Mouse (Mus musculus): ENCODE results near the gene Zfp692. TPM values are rescaled to one million over a fixed set of nuclear protein-coding genes. Genes with fewer than 3 reads are reported as not detected.

The Zfp692 gene
- polyA plus RNA-seq, 1 experiment, result not detected

DNA sequence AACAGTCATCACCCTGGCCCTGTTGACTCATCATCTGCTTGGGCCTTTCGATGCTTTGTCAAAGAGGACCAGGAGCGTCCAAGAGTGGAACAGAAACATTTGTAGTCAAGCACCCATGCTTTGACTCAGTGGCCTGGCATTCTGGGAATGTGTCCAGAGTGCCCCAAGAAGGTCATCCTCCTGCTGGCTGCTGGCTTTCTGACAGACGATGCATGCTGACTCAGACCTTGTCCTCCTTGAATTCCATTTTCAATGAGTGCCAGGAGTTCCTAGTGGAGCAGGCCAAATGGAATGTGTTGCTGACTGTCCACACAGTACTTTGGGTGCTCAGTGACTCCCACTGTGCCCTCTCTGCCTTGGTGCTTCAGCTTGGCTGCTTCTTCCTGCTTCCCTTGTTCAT, 27.9 kb downstream of the Zfp692 start:
- Histone ChIP-seq H3K27ac (ENCODE audit: insufficient read depth, low read depth, low read length) (no peak overlapping the region), H3K4me3 (ENCODE audit: insufficient read depth, low read depth, low read length) (no peak overlapping the region), H3K4me1 (ENCODE audit: control insufficient read depth, insufficient read depth, low read length) (peaks cover 17% of the 10 kb centered on the region)
- no peak for TF ChIP-seq CTCF (IDR thresholded peaks at IDR 0.05; ENCODE audit: insufficient read depth, low read depth, low read length)
- TF ChIP-seq POLR2A (IDR thresholded peaks at IDR 0.05; ENCODE audit: insufficient read depth, low read depth, low read length), result no peak
- 47% methylated on average over 3 of the region's 3 CpGs for WGBS

DNA sequence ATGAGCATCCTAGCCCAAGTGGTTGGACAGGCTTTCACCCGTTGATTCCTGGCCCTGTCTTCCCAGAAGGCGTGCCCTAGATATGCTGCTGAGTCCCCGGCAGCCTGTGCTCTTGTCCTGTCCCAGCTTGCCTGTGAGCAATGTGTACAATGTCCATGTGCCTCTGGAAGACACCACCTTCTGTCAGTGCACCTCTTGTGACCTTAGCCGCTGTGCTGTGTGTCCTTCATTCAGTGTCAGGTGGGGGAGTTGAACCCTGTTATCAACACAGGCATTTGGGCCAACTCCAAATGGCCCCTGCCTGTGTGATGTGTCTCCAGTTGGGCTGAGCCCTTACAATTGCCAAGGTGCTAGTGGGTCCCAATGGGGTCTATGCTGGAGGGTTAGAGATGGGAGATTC, 39.9 kb downstream of the Zfp692 start:
- Histone ChIP-seq H3K4me3 (ENCODE audit: insufficient read depth, low read depth, low read length) (no peak overlapping the region), H3K4me1 (ENCODE audit: control insufficient read depth, insufficient read depth, low read length) (no peaks in the 10 kb centered on the region), H3K27ac (ENCODE audit: insufficient read depth, low read depth, low read length) (no peak overlapping the region)
- 90% methylated on average over 4 of the region's 4 CpGs for WGBS
- no peak for TF ChIP-seq CTCF (IDR thresholded peaks at IDR 0.05; ENCODE audit: insufficient read depth, low read depth, low read length)
- no peak for TF ChIP-seq POLR2A (IDR thresholded peaks at IDR 0.05; ENCODE audit: insufficient read depth, low read depth, low read length)

DNA sequence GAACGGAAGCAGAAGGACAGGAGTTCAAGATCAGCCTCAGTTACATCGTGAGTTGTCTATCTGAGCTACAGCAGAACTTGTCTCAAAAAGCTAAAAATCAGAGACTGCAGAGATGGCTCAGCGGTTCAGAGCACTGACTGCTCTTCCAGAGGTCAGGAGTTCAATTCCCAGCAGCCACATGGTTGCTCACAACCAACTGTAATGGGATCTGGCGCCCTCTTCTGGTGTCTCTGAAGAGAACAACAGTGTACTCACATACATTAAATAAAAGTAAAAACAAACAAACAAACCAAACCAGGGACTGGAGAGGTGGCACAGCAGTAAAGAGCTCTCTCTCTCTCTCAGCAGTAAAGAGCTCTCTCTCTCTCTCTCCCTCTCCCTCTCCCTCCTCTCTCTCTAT, 43.8 kb downstream of the Zfp692 start:
- TF ChIP-seq CTCF (IDR thresholded peaks at IDR 0.05; ENCODE audit: insufficient read depth, low read depth, low read length) (no peak), POLR2A (IDR thresholded peaks at IDR 0.05; ENCODE audit: insufficient read depth, low read depth, low read length) (no peak)
- no peak overlapping the region for H3K4me3 ChIP-seq (ENCODE audit: insufficient read depth, low read depth, low read length)
- WGBS, result 72% methylated on average over 4 of the region's 4 CpGs
- peaks cover 3% of the 10 kb centered on the region; the same call in 1 of the 2 replicates for H3K4me1 ChIP-seq (ENCODE audit: control insufficient read depth, insufficient read depth, low read length)
- no peak overlapping the region for H3K27ac ChIP-seq (ENCODE audit: insufficient read depth, low read depth, low read length)

DNA sequence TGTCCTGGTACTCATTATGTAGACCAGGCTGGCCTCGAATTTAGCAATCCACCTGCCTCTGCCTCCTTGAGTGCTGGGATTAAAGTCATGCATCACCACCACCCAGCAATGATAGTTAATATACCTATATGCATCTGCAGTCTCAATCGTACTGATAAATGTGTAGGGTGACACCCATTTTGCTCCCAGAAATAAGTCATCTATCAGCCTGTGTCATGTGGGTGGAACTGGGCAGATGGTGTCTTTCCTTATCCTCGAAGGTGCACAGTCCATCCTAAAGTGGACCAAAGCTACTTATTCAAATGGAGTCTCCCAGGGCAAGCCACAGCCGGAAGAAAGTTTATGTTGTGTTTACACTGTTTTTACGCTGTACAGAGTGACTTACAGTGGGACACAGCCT, 44.3 kb downstream of the Zfp692 start:
- H3K4me1 ChIP-seq (ENCODE audit: control insufficient read depth, insufficient read depth, low read length), result peaks cover 3% of the 10 kb centered on the region; the same call in 1 of the 2 replicates
- TF ChIP-seq POLR2A (IDR thresholded peaks at IDR 0.05; ENCODE audit: insufficient read depth, low read depth, low read length) (no peak), CTCF (IDR thresholded peaks at IDR 0.05; ENCODE audit: insufficient read depth, low read depth, low read length) (no peak)
- 84% methylated on average over 5 of the region's 5 CpGs for WGBS
- no peak overlapping the region for H3K4me3 ChIP-seq (ENCODE audit: insufficient read depth, low read depth, low read length)
- no peak overlapping the region for H3K27ac ChIP-seq (ENCODE audit: insufficient read depth, low read depth, low read length)

DNA sequence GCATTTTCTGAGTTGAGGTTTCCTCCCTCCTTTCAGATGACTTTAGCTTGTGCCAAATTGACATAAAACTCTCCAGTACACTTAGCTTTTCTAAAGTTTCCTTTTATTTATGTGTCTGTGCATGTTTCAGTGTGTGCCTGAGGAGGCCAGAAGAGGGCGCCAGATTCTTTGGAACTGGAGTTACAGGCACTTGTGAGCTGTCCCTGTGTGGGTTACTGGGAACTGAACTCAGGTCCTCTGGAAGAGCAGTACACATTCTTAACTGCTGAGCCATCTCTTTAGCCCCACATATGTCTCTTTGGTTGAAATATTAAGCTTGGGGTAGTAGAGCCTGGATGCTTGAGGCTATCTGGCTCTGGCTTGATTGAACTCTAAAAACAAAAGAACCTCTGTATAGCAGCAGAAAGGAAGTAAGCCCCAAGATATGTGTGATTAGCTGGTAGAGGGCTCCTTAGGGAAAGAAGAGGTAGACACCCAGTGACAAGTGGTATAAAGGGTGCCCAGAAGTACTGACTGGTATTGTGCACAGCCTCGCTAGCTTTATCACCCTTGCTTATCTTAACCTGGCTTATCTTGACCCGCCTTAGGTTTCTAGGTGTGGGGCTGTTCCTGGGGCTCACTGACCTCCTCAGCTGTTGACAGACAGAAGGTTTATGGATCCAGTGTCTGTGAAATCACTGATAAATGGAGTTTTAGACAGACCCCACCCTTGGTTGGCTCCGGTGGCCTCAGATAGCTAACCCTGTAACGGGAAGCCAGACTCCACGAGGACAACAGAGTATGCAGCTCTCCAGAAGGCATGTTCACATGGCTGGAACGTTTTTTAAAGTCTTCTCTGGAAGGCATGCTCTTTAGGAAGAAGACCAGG, 46.0 kb downstream of the Zfp692 start:
- TF ChIP-seq CTCF (IDR thresholded peaks at IDR 0.05; ENCODE audit: insufficient read depth, low read depth, low read length), result no peak
- no peak for TF ChIP-seq POLR2A (IDR thresholded peaks at IDR 0.05; ENCODE audit: insufficient read depth, low read depth, low read length)
- H3K4me3 ChIP-seq (ENCODE audit: insufficient read depth, low read depth, low read length), result no peak overlapping the region
- no peak overlapping the region for H3K27ac ChIP-seq (ENCODE audit: insufficient read depth, low read depth, low read length)
- WGBS, result 70% methylated on average over 7 of the region's 7 CpGs
- H3K4me1 ChIP-seq (ENCODE audit: control insufficient read depth, insufficient read depth, low read length), result peaks cover 3% of the 10 kb centered on the region; the same call in 1 of the 2 replicates

DNA sequence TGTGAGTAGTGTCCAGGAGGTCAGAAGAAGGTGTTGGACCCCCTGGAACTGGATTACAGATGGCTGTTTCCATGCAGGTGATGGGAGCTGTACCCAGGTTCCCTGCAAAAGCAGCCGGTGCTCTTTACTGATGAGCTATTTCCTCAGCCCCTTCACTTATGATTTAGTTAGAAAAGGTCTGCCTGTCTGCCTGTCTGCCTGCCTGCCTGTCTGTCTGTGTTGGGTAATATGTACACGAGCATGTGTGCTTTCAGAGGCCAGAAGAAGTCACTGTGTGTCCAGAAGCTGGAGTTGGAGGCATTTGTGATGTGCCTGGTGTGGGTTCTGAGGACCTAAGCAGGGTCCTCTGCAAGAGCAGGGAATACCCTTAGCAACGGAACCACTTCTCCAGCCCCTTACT, 46.8 kb downstream of the Zfp692 start:
- Histone ChIP-seq H3K4me3 (ENCODE audit: insufficient read depth, low read depth, low read length) (no peak overlapping the region), H3K4me1 (ENCODE audit: control insufficient read depth, insufficient read depth, low read length) (peaks cover 3% of the 10 kb centered on the region; the same call in 1 of the 2 replicates), H3K27ac (ENCODE audit: insufficient read depth, low read depth, low read length) (no peak overlapping the region)
- TF ChIP-seq POLR2A (IDR thresholded peaks at IDR 0.05; ENCODE audit: insufficient read depth, low read depth, low read length) (no peak), CTCF (IDR thresholded peaks at IDR 0.05; ENCODE audit: insufficient read depth, low read depth, low read length) (no peak)
- 80% methylated on average over 3 of the region's 3 CpGs for WGBS

DNA sequence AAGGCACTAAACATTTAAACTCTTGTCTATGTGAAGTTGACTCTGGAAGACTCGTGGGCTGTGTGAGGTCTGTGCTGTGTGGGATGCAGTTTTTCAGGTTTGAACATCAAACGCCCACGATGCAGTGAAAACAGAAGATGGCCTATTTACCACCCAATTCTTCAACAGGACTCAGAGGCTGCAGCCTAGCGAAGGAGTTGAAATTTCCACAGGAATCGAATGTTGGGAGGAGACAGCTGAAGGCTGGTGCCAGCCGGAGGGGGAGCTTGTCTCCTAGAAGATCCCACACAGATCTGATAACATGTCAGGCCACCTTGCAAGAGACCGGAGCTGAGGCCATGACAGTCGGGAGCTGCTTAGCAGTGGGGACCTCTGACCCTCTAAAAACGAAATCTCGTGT, 47.6 kb downstream of the Zfp692 start:
- H3K4me1 ChIP-seq (ENCODE audit: control insufficient read depth, insufficient read depth, low read length), result peaks cover 3% of the 10 kb centered on the region; the same call in 1 of the 2 replicates
- H3K4me3 ChIP-seq (ENCODE audit: insufficient read depth, low read depth, low read length), result no peak overlapping the region
- WGBS, result 60% methylated on average over 10 of the region's 10 CpGs
- H3K27ac ChIP-seq (ENCODE audit: insufficient read depth, low read depth, low read length), result no peak overlapping the region
- TF ChIP-seq POLR2A (IDR thresholded peaks at IDR 0.05; ENCODE audit: insufficient read depth, low read depth, low read length) (no peak), CTCF (IDR thresholded peaks at IDR 0.05; ENCODE audit: insufficient read depth, low read depth, low read length) (no peak)

DNA sequence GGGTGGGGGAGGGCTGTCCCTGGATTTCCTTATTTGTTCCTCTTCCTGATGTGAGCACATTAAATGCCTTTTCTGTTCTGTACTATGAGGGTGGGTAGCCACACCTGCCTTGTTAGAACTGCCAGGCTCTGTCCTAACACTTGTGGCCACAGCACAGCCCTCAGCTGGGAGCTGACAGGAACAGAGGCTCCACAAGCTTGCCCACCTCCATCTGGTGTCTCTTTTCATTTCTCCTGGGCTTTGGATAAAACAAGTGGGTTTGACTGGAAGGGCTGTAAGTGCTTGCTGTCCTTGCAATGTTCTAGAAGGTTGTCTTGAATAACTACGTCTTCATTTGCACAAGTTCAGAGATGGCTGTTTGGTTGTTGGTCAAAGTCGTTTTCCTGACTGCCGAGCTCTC, 48.1 kb downstream of the Zfp692 start:
- WGBS, result 74% methylated on average over 3 of the region's 3 CpGs
- Histone ChIP-seq H3K4me3 (ENCODE audit: insufficient read depth, low read depth, low read length) (no peak overlapping the region), H3K27ac (ENCODE audit: insufficient read depth, low read depth, low read length) (no peak overlapping the region), H3K4me1 (ENCODE audit: control insufficient read depth, insufficient read depth, low read length) (peaks cover 3% of the 10 kb centered on the region; the same call in 1 of the 2 replicates)
- no peak for TF ChIP-seq POLR2A (IDR thresholded peaks at IDR 0.05; ENCODE audit: insufficient read depth, low read depth, low read length)
- TF ChIP-seq CTCF (IDR thresholded peaks at IDR 0.05; ENCODE audit: insufficient read depth, low read depth, low read length), result no peak

DNA sequence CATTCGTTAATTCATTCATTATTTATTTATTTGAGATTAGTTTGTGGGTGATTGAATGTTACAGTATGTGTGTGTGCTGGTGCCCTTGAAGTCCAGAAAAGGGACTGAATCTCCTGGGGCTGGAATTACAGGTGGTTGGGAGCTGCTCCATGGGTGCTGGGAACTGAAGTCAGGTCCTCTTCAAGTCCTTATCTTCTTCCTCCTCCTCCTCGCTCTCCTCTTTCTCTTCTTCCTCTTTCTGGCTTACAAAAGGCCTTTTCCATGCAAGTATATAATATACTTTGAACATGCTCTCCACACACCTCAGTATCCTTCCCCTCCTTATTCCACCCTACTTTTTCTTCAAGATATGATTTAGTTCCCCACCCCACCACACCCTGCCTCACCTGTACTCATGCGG, 50.2 kb downstream of the Zfp692 start:
- Histone ChIP-seq H3K27ac (ENCODE audit: insufficient read depth, low read depth, low read length) (no peak overlapping the region), H3K4me1 (ENCODE audit: control insufficient read depth, insufficient read depth, low read length) (peaks cover 3% of the 10 kb centered on the region; the same call in 1 of the 2 replicates), H3K4me3 (ENCODE audit: insufficient read depth, low read depth, low read length) (no peak overlapping the region)
- WGBS, result 90% methylated on average over 3 of the region's 3 CpGs
- no peak for TF ChIP-seq POLR2A (IDR thresholded peaks at IDR 0.05; ENCODE audit: insufficient read depth, low read depth, low read length)
- no peak for TF ChIP-seq CTCF (IDR thresholded peaks at IDR 0.05; ENCODE audit: insufficient read depth, low read depth, low read length)

All from olfactory bulb, adult 2 months (tissue).